Comparison of ENCODE assay signal across 19 mouse cellular contexts in the genomic region with DNA sequence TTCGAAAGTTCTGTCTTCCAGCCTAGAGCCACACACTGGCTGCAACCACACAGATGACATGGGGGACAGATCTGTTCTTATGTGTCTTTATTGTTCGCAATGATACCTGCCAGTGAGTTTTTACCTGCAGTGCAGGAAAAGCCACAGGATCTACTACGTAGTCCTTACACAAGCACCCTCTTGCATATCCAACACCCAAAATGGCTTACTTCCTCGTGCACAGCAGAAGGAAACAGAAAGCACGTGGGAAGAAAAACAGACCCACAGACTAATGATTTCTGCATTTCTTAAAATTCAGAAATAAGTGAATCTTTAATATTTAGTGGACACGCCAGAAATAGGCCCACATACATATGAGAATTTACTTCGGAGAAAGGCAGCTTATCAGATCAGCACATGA.
"Had no signal": no experiment of that assay in that cellular context is flagged by ENCODE, and none has a peak within 500 bp of the region (broad histone marks: within the 10 kb centered on the region; RNA-seq: fewer than 3 reads in every experiment).

No protein-coding gene starts in this region.

- H3K27me3 ChIP-seq: liver, embryonic 12.5 days; lung, embryonic 15.5 days; megakaryocyte, embryonic 14.5 days; midbrain, embryonic 13.5 days; midbrain, embryonic 15.5 days; neural tube, embryonic 12.5 days had no signal

- H3K4me1 ChIP-seq: liver, embryonic 12.5 days; lung, embryonic 15.5 days; midbrain, embryonic 15.5 days; neural tube, embryonic 12.5 days had no signal

- DNase-seq: lung, adult 2 months; lung, postnatal 14 days; lung, postnatal 36 days; right cerebral cortex, adult 18-20 months; right cerebral cortex, postnatal 25 days; right cerebral cortex, postnatal 4 days; spleen, adult 18-20 months; thymus, adult 18-20 months; thymus, postnatal 36 days had no signal

- H3K4me3 ChIP-seq: liver, embryonic 12.5 days; lung, embryonic 15.5 days; megakaryocyte, embryonic 14.5 days; midbrain, embryonic 13.5 days; midbrain, embryonic 15.5 days; neural tube, embryonic 12.5 days had no signal

- ATAC-seq: liver, embryonic 12.5 days; lung, postnatal 0 days; midbrain, embryonic 13.5 days; midbrain, embryonic 15.5 days had no signal

- H3K27ac ChIP-seq: liver, embryonic 12.5 days; liver, embryonic 14.5 days; lung, embryonic 15.5 days; macrophage; midbrain, embryonic 13.5 days; midbrain, embryonic 15.5 days; neural tube, embryonic 12.5 days had no signal

- H3K9me3 ChIP-seq: liver, embryonic 12.5 days; lung, embryonic 15.5 days; midbrain, embryonic 13.5 days; midbrain, embryonic 15.5 days; neural tube, embryonic 12.5 days had no signal

- H3K4me2 ChIP-seq: liver, embryonic 12.5 days; lung, embryonic 15.5 days; midbrain, embryonic 11.5 days; midbrain, embryonic 13.5 days; midbrain, embryonic 15.5 days; neural tube, embryonic 12.5 days had no signal

- H3K36me3 ChIP-seq: liver, embryonic 12.5 days; lung, embryonic 15.5 days; midbrain, embryonic 15.5 days had no signal

- H3K9ac ChIP-seq: liver, embryonic 12.5 days; liver, embryonic 14.5 days; lung, embryonic 15.5 days; midbrain, embryonic 13.5 days; midbrain, embryonic 15.5 days; neural tube, embryonic 12.5 days had no signal
